Mouse (Mus musculus) c-Kit-positive CD71-positive TER-119-negative erythroid progenitor cells, embryonic 14.5 days (primary cell): Measurements from ENCODE around the gene Atp6v0b.

ENCODE experiments used
- DNase-seq: peaks from one replicate; pipeline ENCODE4 v3.0.0-alpha.2; 2013; ENCODE audit warnings: low read depth

Atp6v0b gene

GRCm38 (mm10) chr4:117887133-117887532 is at the start of gene Atp6v0b:
TSS of gene Atp6v0b (minus strand) at chr4:117887333.
- peak; percentile 81 for DNase-seq

- no peak for DNase-seq
These were observed 46.9 kb upstream of the Atp6v0b start for GRCm38 (mm10) chr4:117934081-117934480.

GRCm38 (mm10) chr4:117933248-117933647 is 46.1 kb upstream of the Atp6v0b start:
- no peak for DNase-seq

DNA sequence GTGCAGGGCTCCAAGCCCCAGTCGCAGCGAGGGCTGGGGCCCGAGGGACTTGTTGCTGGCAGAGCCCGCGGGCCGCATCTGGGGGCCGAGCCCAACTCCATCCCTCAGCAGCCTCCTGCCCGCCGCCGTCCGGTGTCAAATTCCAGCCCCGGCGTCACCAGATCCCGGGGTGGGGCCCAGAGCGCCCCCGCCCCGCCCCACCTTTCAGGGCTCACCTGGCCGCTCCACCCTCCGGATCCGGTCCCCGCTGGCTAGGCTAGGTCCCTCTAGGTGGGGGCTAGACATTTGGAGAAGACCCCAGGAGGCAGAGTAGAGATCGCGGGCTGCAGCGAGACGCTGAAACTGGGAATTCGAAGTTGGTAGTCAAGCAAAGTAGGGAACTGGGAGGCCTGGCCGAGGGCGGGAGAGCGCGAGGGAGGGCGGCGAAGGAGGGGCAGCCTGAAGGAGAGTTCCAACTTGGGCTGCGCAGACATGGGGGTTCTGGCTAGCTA is 42.3 kb upstream of the Atp6v0b start, which contains the start of gene Artn:
Gene Artn, minus strand, starts transcription at position 373 of the 491 bp plus-strand sequence.
- DNase-seq = no peak

DNA sequence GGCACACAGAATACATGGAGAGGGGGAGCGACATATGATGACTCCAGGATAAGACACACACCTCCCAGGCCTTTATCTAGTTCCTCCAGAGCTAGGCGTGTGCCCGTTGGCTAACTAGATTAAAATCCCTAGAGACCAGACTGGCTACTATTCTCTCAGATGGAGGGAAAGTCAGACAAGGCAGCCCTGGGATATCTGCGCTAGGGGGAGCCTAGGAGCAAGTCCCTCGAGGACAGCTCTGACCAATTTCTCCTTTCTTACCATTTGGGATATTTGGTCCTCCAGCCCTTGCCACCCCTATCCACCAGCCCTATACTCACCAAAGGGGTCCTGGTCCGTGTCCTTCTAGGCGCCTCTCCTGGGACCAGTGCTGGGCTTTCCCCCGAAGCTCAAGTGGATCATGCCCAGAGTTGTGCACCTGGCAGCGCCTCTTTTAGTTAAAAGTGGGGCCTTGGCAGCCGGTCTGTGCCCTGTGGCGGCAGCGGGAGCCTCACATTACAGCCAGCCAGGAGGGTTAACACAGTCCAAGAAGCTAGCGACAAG is 41.6 kb upstream of the Atp6v0b start:
- DNase-seq = peak; percentile 83

DNA sequence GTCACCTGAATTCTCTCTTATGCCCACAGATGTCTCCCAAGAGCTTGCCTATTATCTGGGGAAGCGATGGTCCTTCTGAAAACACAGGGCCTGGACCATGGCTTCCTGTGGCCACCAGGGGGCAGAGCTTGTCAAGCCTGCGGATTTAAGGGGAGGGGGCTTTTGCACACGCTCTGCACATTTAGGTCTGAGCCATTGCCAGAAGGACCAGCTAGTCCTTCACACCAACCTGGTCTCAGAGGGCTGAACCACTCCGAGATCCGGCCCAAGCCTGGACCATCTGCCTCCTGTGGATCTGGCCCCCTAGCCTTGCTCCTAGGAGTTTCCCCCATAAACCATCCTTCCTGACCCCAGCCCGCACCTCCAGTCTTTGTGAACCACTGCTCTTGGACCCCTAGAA is 41.1 kb upstream of the Atp6v0b start:
- DNase-seq = peak; percentile 34

- no peak for DNase-seq
These were observed 39.7 kb upstream of the Atp6v0b start for GRCm38 (mm10) chr4:117926545-117927482.

DNA sequence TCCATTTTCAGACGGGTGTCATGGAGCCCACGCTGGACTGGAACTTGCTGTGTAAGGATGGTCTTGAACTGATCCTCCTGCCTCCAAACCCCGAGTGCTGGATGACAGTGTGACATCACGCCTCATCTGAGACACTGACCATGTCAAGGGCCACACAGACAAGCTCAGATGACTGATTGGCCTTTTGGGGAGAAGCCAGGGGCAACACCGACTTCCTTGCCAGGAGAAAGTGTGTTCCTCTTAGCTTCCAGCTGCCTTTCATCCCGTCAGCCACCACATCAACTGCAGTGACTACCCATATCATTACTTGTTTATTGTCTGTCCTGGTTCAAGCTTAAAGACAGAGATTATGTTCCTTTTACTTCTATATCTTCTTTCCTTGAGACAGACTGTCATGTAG is 37.8 kb upstream of the Atp6v0b start:
- DNase-seq = no peak

DNA sequence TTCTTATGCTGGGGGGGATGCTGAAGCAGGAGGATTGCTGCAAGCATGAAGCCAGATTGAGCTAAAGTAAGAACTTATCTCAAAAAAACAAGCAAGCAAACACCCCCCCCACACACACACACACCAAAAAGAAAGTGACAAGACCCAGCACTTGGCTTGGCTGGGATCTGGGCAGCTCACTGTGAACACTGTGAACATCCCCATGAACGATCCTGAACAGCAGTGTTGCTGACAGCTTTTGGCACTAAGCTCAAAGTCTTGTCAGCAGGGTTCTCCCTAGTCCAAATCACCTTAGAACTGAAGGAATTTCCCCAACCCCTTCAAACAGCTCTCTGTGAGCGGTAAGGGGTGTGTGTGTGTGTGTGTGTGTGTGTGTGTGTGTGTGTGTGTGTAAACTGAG is 36.3 kb upstream of the Atp6v0b start:
- DNase-seq = no peak

GRCm38 (mm10) chr4:117921358-117921757 is 34.2 kb upstream of the Atp6v0b start:
- DNase-seq = no peak

DNA sequence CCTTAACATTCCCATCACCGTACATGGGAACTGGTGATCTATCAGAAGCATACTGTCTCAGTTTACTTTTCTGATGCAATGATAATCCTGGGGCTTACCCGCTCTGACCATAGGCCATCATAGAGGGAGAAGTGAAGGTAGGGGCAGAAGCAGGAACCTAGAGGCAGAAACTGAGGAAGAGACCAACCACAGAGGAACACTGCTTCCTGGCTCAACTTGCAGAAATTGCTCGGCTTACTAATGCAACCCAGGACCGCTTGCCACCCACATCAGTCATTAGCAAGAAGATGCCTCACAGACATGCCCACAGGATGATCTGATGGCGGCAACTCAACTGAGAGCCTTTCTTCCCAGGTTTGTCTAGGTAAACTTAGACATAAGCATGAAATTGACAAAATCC is 31.6 kb upstream of the Atp6v0b start:
- DNase-seq = no peak

- DNase-seq = no peak
These were observed 31.1 kb upstream of the Atp6v0b start for GRCm38 (mm10) chr4:117918261-117918660.

DNA sequence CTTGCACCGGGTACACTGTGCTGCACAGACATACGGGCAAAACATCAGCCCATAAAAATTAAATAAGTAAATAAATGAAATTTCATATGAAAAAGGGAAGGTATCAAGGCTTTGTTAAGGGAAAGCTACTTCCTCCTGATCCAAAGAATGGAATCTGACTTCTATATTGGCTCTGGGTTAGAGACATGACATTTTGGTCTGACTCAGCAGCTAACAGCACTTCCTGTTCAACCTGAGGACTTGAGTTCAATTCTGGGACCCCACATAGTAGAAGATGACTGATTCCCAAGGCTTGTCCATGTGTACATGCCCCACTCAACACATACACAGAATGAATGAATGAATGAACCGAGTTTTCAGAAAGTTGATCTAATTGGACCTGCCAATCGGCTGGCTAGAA is 30.7 kb upstream of the Atp6v0b start:
- DNase-seq = no peak

GRCm38 (mm10) chr4:117917402-117917801 is 30.3 kb upstream of the Atp6v0b start:
- DNase-seq = no peak

DNA sequence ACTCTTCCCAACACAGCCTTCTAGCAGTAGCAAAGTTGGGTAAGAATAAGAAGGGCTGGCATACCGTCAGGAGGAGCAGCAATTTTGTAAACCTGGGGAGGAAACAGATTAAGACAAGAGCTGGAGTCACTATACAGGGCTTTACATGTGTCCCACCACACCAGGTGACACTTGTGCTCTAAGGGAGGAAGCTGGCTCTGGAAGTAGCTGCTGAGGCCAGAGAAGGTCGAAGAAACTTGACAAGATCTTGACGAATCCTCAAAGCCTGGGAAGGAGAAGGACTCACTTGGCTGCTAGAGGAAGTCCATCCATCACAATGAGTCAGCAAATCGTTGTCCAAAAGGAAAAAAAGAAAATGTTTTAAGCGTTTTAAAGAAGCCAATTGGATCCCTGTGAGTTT is 29.3 kb upstream of the Atp6v0b start:
- no peak for DNase-seq

DNA sequence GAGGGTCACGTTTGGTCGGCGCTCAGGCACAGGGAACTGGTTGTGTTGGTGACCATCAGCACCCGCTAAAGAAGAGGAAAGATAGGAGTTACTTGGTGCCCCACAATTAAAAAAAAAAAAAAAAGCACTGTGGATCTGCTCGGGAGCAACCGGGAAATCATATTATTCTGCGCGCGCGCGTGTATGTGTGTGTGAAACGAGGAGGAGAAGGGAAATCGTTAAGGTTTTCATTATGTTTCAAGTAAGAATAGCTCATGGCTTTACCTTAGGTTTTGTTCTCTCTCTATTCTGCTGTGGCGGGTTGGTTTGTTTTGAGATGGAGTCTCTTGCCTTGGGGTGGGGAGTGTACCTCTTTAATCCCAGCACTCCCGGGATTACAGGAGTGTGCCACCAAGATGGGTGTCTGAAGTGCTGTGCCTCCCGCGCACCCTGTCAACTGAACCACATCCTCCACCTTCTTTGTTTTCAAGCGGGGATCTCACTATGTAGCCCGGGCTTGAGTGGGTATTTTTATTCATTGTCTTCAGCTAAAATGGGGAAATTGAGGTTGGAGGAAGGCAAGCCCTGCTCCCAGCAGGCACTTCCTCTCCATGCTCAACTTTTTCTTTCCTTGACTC is 28.5 kb upstream of the Atp6v0b start:
- DNase-seq = peak; percentile 30

GRCm38 (mm10) chr4:117914591-117915442 is 27.7 kb upstream of the Atp6v0b start, which contains the start of gene Ipo13:
TSS of gene Ipo13 (minus strand) at chr4:117914999.
- peak; percentile 87 for DNase-seq

DNA sequence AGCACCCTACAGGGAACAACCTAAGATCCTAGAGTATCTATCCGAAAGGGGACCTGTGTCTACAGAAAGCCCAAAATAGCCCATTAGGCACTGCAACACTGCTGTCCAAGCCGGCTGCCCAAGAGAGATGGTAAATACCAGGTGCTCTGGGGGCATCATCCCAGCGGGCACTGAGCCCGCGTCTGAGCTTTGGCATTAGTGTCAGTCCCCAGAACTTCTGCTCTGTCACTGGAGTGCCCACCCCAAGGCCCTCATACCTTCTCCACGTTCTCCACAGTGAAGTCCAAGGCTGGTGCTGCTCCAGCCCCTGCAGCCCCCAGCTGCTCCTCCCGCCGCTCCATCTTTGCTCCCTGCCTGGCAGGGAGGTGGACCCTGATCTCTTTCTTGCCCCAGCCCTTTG is 26.9 kb upstream of the Atp6v0b start:
- no peak for DNase-seq

DNA sequence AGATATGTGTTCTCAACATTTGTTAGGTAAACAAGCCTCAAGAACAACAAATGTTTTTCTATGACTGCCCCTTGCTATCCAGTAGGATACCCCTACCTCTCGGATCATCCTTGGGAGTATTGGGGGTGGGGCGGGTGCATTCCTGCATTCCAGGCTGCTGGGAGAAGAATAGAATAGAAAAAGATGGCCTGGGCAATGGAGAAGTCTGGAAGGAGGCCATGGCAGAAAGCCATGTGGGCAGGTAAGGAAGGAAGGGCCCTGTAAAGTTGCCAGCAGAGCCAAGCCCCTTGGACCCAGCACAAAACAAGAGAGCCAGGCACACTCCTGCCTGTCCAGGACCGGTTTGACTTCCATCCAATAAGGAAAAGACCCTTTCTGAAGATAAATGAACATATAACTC is 26.3 kb upstream of the Atp6v0b start:
- no peak for DNase-seq

- DNase-seq = no peak
These were observed 25.6 kb upstream of the Atp6v0b start for GRCm38 (mm10) chr4:117912685-117913273.

DNA sequence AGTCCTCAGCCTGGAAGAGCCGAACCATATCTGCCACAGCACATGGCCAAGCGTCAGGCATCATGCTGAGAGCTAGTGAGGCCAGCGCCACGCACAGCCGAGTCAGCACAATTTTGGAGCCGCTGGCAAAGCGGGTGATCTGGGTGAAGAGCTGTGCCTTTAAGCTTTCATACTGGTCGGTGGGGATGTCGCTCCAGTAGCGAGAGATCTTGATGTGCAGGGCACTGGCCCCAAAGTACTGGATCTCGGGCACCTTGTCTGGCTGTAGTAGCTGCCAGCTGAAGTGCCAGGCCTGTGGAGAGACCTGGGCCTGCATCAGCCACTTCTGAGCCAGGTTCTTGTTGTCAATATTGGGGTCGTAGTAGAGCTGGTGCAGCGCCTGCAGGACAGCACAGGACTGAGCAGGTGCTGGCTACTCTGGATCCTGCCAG is 25.0 kb upstream of the Atp6v0b start:
- DNase-seq = no peak
